Mouse (Mus musculus): Measurements from ENCODE around the gene Zfp931. TPM values are rescaled to one million over a fixed set of nuclear protein-coding genes. Genes with fewer than 3 reads are reported as not detected.
"Not testable (repeated sequence)": the region's sequence is repeated elsewhere in the genome, so short reads cannot be mapped to it uniquely, and the experiment has no call there.

Zfp931 gene
- polyA plus RNA-seq, 1 experiment from 2014 or later: 12.6 TPM

DNA sequence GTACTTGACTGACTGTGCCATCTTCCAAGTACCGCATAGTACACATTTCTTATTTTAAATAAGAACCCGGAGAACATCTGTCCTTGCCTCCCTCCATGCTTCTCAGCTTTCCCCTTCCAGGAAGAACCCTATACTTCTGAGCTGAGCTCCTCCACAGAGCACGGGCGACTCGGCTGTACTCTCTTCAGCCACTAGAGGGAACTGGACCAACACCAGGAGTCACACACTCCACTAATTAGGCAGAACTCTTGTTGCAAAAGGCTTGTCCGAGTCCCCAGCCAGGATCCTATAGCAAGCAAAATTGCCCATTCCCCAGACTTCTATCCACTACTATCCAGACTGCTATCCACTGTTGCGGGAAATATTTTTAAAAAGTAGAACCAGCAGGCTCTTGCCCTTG, 23.7 kb upstream of the Zfp931 start:
- no peak overlapping the region for H3K27ac ChIP-seq
- no peaks in the 10 kb centered on the region for H3K27me3 ChIP-seq (ENCODE audit: insufficient read depth, poor library complexity, severe bottlenecking)
- DNase-seq (ENCODE audit: low spot score): peak; percentile 72
- no peaks in the 10 kb centered on the region for H3K9me3 ChIP-seq
- WGBS: 13% methylated on average over 7 of the region's 7 CpGs
- no peaks in the 10 kb centered on the region for H3K4me1 ChIP-seq (replicated peaks)
- H3K36me3 ChIP-seq: no peaks in the 10 kb centered on the region
- no peak overlapping the region for H3K4me3 ChIP-seq

DNA sequence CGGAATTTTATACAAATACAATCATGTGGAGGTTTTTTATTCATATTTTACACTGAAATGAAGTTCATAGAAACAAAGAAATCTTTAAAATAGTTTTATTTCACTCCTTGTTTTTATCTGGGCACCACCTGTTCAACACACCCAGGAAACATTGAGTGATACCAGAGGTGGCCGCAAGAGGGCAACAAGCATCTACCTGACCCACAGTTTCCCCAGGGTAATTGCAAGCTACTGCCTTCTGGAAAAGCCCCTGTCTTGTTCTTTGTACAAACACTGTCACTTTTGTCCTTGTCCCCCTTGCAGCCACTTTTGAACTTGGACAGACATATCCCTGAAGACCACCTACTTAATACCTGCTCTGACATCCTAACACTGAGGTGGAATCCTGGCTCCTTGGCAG, 19.7 kb upstream of the Zfp931 start:
- Histone ChIP-seq H3K9me3 (no peaks in the 10 kb centered on the region), H3K4me3 (no peak overlapping the region), H3K4me1 (replicated peaks) (no peaks in the 10 kb centered on the region), H3K36me3 (no peaks in the 10 kb centered on the region), H3K27ac (no peak overlapping the region), H3K27me3 (ENCODE audit: insufficient read depth, poor library complexity, severe bottlenecking) (no peaks in the 10 kb centered on the region)
- DNase-seq (ENCODE audit: low spot score): peak; percentile 55
- 3% methylated on average over 2 of the region's 2 CpGs for WGBS

DNA sequence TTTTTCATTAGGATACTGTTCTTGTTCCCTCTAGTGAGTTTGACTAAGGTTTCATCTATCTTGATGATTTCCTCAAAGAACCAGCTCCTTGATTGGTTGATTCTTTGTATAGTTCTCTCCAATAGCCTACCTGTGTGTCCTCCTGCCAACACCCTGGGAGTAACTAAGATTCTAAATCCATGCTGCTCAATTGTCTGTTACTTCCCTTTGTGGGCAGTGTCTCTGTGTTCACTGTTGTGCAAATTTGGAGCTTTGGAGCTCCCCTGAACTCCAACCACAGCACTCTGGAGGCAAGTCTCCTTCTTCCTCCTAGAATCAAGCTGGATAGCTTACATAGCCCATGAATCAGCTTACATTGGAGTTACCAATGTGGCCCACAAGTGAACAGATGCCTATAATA, 11.3 kb upstream of the Zfp931 start:
- no peaks in the 10 kb centered on the region for H3K9me3 ChIP-seq
- no peak overlapping the region for H3K27ac ChIP-seq
- H3K36me3 ChIP-seq: no peaks in the 10 kb centered on the region
- H3K4me1 ChIP-seq (replicated peaks): no peaks in the 10 kb centered on the region
- H3K27me3 ChIP-seq (ENCODE audit: insufficient read depth, poor library complexity, severe bottlenecking): no peaks in the 10 kb centered on the region
- H3K4me3 ChIP-seq: no peak overlapping the region
- DNase-seq (ENCODE audit: low spot score): no peak

DNA sequence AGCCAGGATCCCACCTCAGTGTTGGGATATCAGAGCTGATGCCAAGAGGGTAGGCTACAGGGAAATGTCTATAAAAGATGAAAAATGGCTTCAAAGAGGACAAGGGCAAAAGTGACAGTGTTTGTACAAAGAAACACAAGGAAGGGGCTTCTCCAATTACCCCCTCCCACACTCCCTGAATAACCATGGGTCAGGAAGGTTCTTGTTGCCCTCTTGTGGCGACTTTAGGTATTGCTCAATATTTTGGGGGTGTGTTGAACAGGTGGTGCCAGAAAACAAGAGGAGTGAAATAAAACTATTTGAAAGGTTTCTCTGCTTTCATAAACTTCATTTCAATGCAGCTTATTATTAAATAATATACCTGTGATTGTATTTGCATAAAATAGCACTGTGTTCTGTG, 20.1 kb downstream of the Zfp931 start:
- Histone ChIP-seq H3K4me1 (replicated peaks) (no peaks in the 10 kb centered on the region), H3K27me3 (ENCODE audit: insufficient read depth, poor library complexity, severe bottlenecking) (no peaks in the 10 kb centered on the region), H3K4me3 (no peak overlapping the region), H3K36me3 (peaks cover 10% of the 10 kb centered on the region), H3K27ac (no peak overlapping the region), H3K9me3 (peaks cover 7% of the 10 kb centered on the region; the same call in 1 of the 2 replicates)
- peak; percentile 35 for DNase-seq (ENCODE audit: low spot score)
- WGBS: 7% methylated on average over 1 of the region's 1 CpGs

DNA sequence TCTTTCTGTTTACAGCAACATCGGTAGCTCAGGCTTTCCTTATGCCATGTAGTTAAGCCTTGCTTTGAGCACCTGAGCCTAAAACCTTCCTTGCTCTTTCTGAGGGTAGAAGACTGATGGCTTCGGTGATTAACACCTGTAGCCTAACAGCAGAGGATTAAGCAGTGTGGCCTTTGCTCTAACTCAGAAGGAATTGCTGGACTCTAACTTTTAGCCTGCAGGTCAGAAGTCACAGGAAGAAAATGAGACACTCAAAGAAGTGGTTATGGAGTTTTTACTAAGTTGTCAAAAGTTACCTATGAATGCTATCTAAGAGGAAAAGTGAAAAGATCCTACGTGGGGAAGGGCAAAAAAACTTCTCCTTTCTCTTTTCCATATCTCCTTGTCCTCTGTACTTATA, 50.7 kb downstream of the Zfp931 start:
- H3K9me3 ChIP-seq; H3K4me1 ChIP-seq (replicated peaks); H3K27me3 ChIP-seq (ENCODE audit: insufficient read depth, poor library complexity, severe bottlenecking); H3K36me3 ChIP-seq; DNase-seq (ENCODE audit: low spot score); H3K27ac ChIP-seq; H3K4me3 ChIP-seq: not testable (repeated sequence)
- WGBS: 87% methylated on average over 3 of the region's 3 CpGs

DNA sequence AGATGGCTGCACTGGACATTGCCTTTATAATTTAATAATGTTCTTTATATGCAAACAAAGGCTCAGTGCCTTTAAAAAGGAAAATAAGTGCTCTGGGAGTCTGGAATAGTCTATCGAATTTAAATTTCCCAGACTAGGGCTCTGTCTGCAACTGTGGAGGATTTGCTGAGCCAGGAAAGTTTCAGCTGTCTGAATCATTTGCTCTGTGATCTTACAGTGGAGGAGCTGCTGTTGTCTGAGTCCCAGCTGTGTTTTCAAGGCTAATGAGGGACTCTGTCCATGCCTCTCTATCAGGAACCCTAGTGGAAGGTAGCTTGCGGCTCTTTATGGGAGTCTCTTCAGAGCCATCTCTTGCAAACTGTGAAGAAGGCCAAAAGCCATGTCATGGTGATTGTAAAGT, 54.4 kb downstream of the Zfp931 start:
- not testable (repeated sequence) for H3K27me3 ChIP-seq (ENCODE audit: insufficient read depth, poor library complexity, severe bottlenecking); H3K4me1 ChIP-seq (replicated peaks); DNase-seq (ENCODE audit: low spot score); H3K9me3 ChIP-seq; H3K36me3 ChIP-seq
- Histone ChIP-seq H3K27ac (peak overlapping the region; percentile 83; the same call in 1 of the 2 replicates), H3K4me3 (peak overlapping the region; percentile 64)
- 24% methylated on average over 2 of the region's 2 CpGs for WGBS

DNA sequence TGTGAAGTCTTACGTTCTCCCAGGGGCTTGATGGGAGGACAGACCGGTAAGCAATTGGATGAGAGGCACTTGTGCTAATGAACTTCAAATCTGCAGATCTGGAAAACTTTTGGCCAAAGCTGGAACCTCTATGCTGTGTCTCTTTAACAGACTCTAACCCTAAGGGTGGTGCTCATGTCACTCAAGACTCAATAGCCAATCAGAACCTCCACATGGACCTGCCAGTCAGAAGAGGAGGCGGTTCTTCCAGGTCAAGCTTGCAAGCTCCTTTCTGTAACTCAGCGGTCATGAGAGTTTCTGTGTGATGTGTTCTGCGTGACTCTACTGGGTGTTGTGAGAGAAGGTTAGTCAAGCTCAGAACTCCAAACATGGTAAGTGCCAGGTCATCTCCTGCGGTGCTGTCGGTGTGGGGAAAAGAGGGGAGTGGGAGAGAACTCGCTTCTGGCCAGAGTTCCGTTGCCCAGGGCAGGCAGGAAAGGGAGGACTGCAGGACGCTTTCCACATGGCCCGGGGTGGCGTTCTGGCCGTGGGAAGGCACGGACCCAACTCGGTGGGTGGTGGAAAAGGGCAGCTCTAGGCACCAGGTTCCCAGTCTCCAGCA, 55.2 kb downstream of the Zfp931 start, which contains the start of gene Zfp971:
Gene Zfp971 (plus strand): TSS at position 274 of the 601 bp plus-strand sequence.
- not testable (repeated sequence) for H3K27me3 ChIP-seq (ENCODE audit: insufficient read depth, poor library complexity, severe bottlenecking); H3K9me3 ChIP-seq; H3K4me1 ChIP-seq (replicated peaks); H3K36me3 ChIP-seq
- peak within 1 kb of the TSS; percentile 83 for H3K27ac ChIP-seq
- peak; percentile 19 for DNase-seq (ENCODE audit: low spot score)
- WGBS: 3% methylated on average over 15 of the region's 15 CpGs
- H3K4me3 ChIP-seq: peak within 1 kb of the TSS; percentile 64

DNA sequence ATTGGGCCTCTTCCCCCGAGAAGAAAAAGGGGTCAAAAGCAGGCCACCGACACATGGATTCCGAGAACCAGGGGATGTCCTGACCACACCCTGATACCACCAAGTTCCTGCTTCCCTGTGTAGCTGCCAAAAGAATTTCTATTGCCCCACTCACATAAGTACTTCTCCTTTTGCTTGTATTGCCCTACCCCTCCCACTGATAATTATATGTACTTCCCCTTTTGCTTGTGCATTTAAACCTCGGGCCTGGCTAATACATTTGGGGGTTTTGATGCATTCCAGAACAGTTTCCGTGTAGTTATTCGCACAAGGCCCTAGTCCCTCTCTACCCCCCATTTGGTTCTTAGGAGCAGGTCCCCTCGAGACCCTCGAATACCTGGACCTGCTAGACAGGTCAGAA, 57.5 kb downstream of the Zfp931 start:
- not testable (repeated sequence) for H3K9me3 ChIP-seq; H3K4me1 ChIP-seq (replicated peaks); DNase-seq (ENCODE audit: low spot score); H3K4me3 ChIP-seq; H3K27me3 ChIP-seq (ENCODE audit: insufficient read depth, poor library complexity, severe bottlenecking); H3K27ac ChIP-seq; H3K36me3 ChIP-seq
- 93% methylated on average over 8 of the region's 8 CpGs for WGBS

DNA sequence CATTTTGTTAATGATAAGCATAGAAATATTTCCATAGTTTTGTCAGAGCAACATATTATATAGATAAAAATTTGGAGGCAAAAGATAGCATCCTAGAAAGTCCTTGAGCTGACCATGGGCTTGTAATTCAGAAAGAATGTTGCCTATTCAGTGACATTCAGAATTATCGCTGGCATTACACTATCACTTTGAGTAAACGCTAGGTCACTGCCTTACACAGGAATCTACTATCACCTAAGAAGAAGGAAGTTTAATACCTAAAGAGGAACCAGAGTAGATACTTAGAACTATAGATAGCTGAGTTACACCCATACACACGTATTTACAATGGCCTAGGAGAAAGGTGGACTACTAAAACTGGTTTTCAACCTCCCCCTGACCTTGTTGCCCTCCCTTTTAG, 58.8 kb downstream of the Zfp931 start:
- not testable (repeated sequence) for H3K4me1 ChIP-seq (replicated peaks); H3K4me3 ChIP-seq; H3K27ac ChIP-seq; H3K36me3 ChIP-seq; DNase-seq (ENCODE audit: low spot score); H3K27me3 ChIP-seq (ENCODE audit: insufficient read depth, poor library complexity, severe bottlenecking); H3K9me3 ChIP-seq
- 90% methylated on average over 3 of the region's 3 CpGs for WGBS

Other genes with a start within 250 kb of the Zfp931 start
- 28.2 and 41.1 TPM in 2 replicates for gene Gm14325, start 238.1 kb downstream of the Zfp931 start, polyA plus RNA-seq (2016; fragmentation: Nextera tagmentation; extraction: Ambion mirVana)
- gene Gm14327, start 181.4 kb downstream of the Zfp931 start, polyA plus RNA-seq (2016; fragmentation: Nextera tagmentation; extraction: Ambion mirVana): 2.1 TPM in 2 replicates
- 0.73 TPM in 1 of 2 replicates, not detected in the other for gene Zfp972, start 152.9 kb downstream of the Zfp931 start, polyA plus RNA-seq (2016; fragmentation: Nextera tagmentation; extraction: Ambion mirVana)
- 16.0 and 16.7 TPM in 2 replicates for gene Gm14326, start 121.2 kb downstream of the Zfp931 start, polyA plus RNA-seq (2016; fragmentation: Nextera tagmentation; extraction: Ambion mirVana)
- gene Zfp971, start 55.2 kb downstream of the Zfp931 start, polyA plus RNA-seq (2016; fragmentation: Nextera tagmentation; extraction: Ambion mirVana): 10.6 and 14.6 TPM in 2 replicates
- 7.1 and 11.1 TPM in 2 replicates for gene Phactr3, start 40.5 kb upstream of the Zfp931 start, polyA plus RNA-seq (2016; fragmentation: Nextera tagmentation; extraction: Ambion mirVana)